Mouse (Mus musculus): ENCODE results near the gene Gns. TPM values are rescaled to one million over a fixed set of nuclear protein-coding genes. Genes with fewer than 3 reads are reported as not detected.

The Gns gene
- polyA plus RNA-seq, 1 experiment from 2014 or later, result 19.8 TPM

DNA sequence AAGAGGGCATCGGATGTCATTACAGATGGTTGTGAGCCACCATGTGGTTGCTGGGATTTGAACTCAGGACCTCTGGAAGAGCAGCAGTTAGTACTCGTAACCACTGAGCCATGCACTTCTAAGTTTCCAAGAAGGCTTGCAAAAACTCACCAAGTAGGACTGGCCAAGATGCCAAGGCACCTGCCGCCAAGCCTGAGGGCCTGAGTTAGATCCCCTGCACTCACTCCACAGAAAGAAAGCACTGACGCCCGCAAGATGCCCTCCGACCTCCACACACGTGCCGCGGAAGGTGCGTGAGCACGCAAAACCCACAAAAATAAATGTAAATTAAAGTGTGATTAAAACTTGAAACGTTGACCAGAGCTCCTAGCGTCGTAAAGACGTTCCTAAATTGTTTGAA lies 584 bp upstream of the Gns start:
- no peak for DNase-seq (ENCODE audit: low spot score)

DNA sequence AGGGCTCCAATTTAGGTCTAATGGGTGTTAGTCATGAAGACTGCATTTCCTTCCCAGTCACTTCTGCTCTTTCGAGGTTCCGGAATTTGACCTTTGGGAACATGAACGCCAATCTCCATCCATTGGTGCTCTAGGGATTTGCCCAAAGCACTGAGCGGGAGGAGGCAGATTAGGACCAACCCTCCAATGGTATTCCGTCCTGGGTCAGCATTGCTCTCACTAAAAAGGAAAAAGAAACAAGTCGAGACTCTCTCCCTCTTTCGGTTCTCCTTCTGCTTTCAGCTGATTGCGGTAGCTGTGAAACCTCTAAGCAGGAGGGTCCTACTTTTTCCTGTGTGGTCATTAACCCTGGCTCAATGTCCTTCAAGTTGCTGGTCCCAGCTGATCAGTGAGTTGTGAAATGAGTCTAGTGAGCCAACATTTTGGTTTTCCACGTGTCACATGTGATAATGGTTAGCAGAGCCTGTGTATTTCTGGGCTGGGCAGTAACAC lies 937 bp downstream of the Gns start:
- DNase-seq (ENCODE audit: low spot score), result no peak

DNA sequence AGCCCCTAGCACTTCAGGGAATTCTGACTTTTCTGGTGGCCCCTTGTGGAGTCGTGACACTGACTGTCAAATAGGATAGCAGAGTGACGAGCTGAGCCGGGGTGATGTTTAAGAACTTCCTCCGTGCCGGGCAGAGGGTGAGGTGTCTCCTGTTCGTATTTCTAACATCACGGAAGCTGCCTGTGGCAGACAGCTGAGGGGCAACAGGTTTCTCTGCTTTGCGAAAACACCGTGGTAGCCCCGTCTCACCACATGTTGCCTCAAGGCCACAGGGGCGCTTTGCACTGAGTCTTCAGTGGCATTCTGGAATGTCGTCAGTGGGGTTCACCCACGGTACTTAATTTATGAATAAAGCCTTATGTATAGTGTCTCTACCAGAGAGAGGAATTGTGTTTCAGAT lies 2.4 kb downstream of the Gns start:
- no peak for DNase-seq (ENCODE audit: low spot score)

DNA sequence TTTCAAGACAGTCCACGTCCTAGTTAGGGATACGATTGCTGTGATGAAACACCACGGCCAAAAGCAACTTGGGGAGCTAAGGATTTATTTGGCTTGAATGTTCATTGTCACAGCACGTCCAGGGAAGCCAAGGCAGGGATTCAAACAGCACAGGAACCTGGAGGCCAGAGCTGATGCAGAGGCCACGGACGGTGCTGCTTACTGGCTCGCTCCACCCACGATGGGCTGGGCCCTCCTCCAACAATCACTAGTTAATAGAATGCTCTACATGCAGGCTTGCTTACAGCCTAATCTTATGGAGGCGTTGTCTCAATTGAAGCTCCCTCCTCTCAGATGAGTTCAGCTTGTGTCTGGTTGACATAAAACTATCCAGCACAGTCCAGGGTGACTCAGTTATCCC lies 2.9 kb downstream of the Gns start:
- no peak for DNase-seq (ENCODE audit: low spot score)

DNA sequence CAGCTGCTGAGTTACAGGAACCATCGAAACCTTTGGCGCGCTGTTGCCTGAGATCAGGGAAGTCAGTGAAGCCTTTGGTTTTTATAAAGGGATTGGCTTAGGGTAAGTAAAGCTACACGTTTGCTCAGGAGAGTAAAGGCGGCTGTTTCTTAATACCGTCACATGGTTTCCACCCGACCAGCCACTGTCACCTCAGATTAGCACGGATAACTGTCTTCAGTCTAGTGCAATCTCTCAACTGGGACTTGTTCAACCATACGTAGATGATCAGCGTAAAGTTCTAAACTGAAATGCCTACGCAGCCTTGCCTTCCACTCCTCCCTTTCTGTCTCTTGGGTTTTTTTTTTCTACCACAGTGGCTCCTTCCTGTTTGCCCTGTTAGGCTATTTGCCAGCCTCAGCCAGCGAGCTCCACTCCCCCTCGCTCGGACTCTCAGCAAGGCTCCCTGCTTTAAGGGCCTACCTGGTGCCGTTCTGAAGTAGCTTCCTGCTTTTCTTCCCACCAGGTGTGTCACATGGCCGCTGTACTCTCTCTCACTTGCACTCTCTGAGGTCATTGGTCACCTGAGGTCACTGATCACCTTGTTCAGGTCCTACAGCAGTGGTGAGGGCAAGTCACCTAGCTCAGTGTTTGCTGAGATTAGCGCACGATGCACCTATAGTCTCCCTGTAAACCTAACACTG lies 4.0 kb downstream of the Gns start:
- no peak for DNase-seq (ENCODE audit: low spot score)

DNA sequence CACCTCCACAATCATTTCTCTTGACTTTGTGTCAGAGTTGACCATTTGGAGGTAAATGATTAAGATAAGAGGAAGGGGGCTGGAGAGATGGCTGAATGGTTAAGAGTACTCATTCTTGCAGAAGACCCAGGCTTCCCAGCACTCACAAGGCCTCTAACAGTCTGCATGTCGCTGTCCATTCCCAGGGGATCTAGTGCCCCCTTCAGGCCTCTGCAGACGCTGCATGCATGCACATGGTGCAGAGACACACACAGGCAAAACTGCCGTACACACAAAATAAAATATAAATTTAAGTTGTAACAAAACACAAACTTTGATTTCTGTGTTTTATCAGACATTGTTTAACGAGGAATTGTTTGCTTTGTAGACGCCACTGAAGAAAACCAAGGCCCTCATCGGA lies 5.9 kb downstream of the Gns start:
- no peak for DNase-seq (ENCODE audit: low spot score)

DNA sequence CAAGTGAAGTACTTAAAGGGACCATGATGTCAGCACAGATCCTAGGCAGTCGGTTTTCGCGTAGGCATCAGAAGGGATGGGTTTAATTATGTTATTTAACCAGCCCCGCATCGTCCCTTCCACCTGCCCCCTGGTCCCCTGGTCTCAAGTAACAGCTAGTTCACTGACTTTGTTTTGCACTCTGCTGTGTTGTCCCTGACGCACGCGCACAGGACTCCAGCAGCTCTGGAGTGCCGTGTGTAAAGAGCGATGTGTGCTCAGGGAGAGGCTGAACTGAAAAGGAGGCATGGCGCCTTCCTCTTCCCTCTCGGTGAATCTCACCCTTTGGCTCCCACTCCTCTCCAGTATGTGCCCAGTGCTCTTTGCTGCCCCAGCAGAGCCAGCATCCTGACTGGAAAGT lies 9.1 kb downstream of the Gns start:
- DNase-seq (ENCODE audit: low spot score), result no peak

DNA sequence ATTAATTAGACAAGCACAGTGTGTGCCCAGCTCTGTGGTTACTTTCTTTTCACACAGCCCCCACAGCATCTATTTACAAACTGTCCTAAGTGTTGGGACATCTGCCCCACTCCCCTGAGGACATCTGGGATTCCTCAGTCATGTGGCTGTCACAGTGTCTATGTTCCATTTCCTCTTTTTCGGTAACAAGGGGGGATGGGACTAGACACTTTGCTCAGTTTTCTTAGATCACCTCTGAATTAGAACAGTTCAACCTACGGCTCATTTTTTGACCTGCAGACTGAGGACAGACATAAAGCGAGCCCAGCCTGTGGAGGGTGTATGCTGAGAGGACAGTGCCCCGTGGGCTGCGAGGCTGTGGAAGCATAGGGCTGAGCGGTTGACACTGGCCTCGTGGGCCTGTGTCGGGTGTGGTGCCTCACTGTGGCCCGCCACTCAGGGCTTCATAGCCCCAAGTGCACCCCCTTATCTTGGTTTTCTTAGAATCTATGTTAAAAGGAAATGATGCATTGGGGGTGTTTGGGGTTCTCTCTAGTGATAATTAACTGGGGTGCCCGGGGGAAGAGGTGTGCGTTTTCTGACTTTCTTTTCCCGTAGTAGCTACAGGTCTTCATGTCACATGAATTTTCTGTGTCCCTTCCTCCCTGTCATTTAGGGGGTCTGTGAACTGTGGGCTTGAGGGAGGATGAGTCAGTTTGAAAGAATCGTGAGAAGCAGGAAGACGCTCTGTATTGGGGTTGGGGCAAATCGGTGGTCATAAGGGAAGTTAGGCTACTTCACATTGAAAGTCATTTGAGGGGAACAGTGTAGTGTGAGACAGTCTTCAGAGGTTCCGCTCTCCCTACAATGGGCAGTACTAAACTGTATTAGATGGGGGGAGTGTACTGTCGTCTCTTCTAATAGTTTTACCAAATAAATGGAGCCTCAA lies 10.1 kb downstream of the Gns start:
- no peak for DNase-seq (ENCODE audit: low spot score)

DNA sequence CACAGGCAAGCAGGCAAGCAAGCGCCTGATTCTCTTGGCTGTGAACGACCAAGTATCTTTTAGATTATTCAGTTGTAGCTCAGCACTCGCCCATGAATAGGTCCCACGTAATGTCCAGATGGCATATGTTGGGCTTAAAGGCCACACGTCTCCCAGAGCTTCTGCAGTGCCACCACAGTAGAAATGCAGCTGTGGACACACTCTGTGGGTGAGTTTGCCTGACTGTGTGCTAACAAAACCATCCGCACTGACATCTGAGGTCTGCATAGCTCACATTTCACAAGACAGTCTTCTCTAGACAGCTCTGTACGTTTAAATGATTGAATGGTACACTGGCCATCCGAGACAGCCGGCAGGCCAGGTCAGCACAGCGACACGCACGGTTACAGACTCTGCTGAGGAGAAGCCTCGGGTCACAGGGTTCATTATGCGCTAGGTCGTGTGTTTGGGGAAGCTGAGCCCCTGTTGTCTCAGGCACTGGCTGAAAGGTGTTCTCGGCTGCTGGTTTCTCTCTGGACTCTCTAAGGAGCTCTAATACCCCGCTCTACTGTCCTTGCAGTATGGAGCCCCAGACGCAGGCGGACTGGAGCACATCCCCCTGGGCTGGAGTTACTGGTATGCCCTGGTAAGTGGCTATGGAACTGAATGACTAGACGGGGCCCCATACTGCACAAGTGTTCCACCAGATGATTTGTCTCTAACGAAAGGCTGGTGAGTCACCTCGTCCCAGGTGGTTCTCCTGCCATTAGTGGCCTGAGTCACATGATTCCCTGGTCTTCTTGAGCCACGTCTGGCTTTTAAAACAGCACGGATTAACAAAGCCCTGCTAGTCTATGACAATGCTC lies 11.0 kb downstream of the Gns start:
- no peak for DNase-seq (ENCODE audit: low spot score)

DNA sequence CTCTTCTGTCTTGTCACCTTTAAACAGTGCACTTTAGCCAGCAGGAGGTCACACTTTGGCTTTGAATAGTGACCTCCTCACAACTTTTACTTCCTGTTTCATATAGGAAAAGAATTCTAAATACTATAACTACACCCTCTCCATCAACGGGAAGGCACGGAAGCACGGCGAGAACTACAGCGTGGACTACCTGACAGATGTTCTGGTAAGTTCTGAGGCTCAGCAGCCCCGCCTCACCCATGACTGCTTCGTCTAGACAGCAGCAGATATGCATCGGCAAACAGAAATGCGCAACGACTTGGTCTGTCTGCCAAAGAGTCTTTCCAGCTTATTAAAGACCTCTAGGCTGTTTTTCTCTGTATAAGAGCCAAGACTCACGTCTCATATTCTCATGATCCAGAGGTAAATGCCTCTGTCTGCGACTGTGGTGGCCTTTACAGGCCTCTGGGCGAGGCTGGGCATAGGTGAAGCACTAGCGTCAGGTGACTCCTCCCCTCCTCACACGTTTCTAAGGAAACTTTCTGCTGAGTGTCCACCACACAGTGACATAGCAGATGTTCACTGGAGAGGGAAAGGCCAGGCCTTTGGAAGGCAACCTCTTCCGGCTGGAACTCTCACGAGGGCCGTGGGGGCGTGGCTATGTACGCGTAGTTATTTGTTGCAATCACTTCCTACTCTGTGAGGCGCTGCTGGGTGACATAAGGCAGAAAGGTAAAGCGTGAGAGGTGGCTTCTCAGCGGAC lies 11.8 kb downstream of the Gns start:
- no peak for DNase-seq (ENCODE audit: low spot score)

DNA sequence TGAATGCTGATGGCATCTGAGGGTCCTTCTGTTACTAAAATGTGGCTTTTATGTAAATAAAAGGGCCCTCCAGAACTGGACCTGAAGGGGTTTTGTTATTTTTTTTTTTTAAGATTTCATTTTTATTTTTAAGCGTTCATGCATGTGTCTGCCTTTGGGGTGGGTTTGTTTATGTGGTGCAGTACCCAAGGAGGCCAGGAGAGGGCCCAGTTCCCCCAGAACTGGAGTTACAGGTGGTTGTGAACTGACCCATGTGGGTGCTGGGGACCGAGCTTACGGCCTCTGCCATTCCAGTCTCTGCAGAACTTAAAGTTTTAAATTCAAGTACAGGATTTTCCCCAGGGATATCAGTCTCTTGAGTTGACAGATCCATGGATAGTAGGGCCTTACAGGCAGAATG lies 14.5 kb downstream of the Gns start:
- no peak for DNase-seq (ENCODE audit: low spot score)

DNA sequence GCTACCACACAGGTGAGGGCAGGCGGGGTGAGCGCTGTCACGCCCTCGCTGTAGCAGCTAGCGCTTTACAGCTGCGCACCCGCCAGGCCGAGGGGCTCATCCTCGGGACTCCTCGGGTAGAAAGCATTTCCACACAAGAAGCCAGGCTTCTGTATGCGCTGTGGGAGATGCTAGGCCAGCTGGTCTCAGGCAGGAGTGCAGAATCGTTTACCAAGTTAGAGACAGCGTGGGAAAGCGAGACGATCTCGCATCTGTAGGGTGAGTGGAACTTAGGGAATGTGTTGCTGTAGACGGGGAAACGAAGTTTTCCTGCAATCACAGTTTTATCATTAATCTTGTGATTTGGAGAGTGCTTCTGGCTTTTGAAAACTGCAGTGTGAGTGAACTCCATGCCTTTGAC lies 16.4 kb downstream of the Gns start:
- DNase-seq (ENCODE audit: low spot score), result no peak

DNA sequence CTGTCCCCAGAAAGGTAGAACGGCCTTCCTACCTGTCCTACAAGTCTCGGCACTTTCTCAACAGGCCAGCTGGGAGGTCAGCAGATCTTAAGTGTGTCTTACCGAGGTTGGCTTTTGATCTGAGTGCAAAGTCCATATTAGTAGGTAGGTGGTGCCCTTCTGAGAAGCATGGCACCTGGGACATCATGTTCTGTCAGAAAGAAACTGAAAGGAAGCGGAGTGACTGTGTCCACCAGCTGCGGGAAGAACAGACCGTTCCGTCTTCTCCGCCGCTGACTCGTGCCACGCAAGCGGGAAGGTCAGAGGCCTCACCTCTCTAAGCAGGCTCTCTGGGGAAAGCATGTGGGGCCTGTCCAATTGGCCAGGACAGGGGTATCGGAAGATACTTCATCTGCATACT lies 19.8 kb downstream of the Gns start:
- DNase-seq (ENCODE audit: low spot score), result no peak

DNA sequence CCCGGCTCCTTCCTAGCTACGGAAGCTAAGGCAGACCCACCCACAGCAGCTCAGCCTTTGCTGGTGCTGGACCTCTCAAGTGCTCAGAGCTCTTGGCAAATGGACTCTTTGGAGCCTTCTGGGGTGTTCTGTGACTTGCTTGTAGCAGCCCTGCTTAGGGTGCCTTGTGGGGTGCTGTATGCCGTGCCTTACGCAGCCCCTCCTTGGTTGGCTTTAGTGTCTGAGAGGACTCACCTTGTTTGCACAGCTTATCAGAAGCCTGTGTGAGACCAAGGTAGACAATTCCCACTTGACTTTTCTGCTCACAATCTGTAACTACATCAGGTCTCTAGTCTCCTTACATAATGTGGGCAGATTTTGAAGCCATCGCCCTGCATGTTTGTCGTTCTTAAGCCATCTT lies 20.8 kb downstream of the Gns start:
- DNase-seq (ENCODE audit: low spot score), result no peak

DNA sequence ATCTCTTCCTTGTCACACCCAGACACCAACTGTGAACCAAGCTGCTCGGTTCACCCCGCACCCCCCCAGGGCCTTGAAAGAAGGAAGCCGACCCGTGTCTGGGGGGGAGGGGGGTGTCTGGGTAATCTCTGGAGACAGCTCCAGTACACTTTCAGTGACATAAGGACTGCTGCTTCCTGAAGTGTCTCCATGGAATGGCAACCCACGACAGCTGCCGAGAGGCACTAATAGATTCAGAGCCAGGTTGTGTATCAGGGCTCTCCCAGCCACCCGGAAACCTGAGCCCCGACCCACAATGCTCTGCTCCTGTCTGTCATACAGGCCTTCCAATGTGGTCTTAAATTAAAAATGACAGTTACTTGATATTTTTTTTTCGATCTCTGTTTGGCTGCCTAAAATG lies 21.5 kb downstream of the Gns start:
- DNase-seq (ENCODE audit: low spot score), result no peak

DNA sequence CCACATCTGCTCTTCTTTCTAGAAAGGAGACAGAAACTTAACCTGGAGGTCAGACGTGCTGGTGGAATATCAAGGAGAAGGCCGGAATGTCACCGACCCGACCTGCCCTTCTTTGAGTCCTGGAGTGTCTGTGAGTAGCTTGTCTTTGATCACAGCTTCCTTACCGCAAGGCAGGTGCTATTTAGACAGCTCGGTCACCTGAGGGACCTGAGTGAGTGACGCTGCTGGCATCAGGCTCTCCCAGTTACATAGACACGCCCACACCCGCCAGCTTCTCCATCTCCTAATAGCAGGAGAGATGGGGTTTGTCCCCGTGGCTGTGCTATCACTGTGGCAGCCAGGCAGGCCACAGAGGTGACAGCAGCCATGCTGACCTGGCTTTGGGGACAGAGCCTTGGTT lies 25.7 kb downstream of the Gns start:
- DNase-seq (ENCODE audit: low spot score), result no peak

DNA sequence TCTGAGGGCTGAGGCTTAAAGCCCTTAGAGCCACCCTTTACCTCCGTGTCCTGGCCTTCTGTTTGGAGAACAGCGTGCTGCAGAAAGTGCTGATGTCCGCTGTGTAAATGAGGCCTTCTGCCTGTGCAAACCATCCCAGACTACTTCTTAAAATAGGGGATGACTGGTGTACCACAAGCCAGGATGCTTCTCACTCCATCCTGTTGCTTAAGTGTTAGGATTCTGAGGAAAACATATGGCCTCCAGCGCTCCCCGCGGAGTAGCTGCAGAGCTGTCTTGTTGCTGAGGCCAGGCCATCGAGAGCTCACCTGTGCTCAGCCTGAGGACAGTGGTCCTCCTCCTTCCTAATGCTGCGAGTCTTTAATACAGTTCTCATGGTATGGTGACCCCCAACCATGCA lies 27.0 kb downstream of the Gns start:
- DNase-seq (ENCODE audit: low spot score), result no peak

DNA sequence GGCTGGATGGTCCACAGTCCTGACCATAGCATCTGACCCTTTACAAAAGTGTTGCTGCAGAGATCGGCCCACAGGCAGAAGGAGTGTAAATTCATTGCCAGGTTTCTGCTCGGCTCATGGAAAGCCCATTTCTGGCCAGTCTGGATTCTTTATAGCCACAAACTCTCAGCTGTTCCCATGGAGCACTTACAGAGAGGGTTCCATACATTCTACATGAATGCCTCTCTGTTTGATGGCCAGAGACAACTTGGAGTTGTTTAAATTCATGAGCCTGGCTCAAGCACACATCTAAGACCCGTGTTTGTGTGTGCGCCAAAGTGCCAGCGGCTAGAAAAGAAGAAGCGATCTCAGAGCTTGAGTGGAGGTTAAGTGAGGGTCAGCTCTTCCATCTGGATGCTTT lies 29.4 kb downstream of the Gns start:
- DNase-seq (ENCODE audit: low spot score), result no peak

DNA sequence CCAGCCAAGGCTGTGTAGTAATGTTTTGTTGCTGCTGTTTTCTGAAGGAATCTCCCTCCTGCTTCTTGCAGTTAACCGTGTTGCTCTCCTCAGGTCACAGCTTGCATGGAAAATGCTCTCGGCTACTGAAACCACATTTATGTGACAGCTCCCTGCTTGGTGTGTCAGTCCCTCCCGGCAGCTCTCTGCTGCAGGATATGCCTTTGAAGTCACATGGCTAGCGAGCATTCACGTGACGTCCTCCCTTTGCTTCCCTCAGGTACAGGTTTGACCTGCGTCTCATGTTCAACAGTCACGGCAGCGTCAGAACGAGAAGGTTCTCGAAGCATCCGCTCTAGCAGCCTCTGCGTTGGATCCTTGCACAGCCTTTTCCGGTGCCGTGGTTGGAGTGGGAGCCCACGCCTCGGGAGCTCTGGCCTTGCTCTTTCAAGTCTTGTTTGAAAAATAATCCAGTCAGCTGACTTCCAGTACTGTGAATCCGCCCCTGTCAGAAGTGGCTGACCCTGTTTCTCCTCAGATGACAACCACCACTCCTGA lies 30.0 kb downstream of the Gns start:
- no peak for DNase-seq (ENCODE audit: low spot score)

DNA sequence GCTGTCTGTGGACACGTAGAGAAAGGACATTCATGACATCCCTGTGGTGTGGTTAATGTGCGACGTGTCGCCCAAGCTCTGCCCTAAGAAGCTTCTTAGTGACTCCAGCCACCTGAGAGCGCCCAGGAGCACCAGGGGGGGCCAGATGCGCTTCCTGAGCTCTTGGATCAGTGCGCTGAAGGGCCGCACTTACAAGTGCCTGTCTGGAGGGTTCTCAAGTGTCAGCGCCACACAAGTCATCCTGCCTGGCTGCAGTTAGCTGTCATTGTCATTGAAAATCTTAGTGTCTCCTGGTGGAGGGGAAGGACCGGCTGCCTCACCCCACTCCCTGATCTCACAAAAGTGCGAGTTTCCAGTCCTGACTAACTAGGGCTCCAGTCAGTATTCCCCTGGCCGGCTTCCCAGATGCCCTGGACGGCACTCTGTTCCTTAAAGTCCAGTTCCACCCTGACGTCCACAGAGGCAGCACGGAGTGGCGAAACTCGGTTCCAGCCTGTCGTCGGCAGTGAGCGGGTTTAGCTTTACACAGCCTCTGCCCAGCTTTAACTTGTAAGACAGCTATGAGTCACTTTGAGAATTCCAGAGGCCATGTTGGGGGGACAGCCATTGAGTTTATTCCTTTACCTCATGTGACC lies 30.8 kb downstream of the Gns start:
- DNase-seq (ENCODE audit: low spot score), result no peak
